Mouse (Mus musculus) C2C12 (cell line): ENCODE results near the gene Cutc. TPM values are rescaled to one million over a fixed set of nuclear protein-coding genes. Genes with fewer than 3 reads are reported as not detected.

Source experiments
- H3K27me3 ChIP-seq: one replicate; pipeline ENCODE4 v1.6.1; 2011; ENCODE audit not compliant: control insufficient read depth, insufficient read depth, insufficient read length
- H3K36me3 ChIP-seq: one replicate; pipeline ENCODE4 v1.6.1; 2011; ENCODE audit not compliant: control insufficient read depth, insufficient read depth
- H3K4me3 ChIP-seq: one replicate; pipeline ENCODE4 v1.5.1; 2011; ENCODE audit warnings: mild to moderate bottlenecking, control low read depth; ENCODE audit not compliant: poor library complexity, insufficient read depth, severe bottlenecking
- H3K79me2 ChIP-seq: one replicate; pipeline ENCODE4 v1.6.1; 2011; ENCODE audit not compliant: control insufficient read depth, insufficient read depth
- H3K79me3 ChIP-seq: one replicate; pipeline ENCODE4 v1.6.1; 2011; ENCODE audit warnings: low read depth, control low read depth
- H3ac ChIP-seq: one replicate; pipeline ENCODE3; 2011; ENCODE audit warnings: low read depth; ENCODE audit not compliant: control insufficient read depth, insufficient read length
- CEBPB ChIP-seq: IDR thresholded peaks from one replicate; pipeline ENCODE4 v1.6.1; 2011; ENCODE audit warnings: low read depth, mild to moderate bottlenecking, control low read depth, moderate library complexity
- CTCF ChIP-seq: IDR thresholded peaks from one replicate; pipeline ENCODE4 v1.5.1; 2011; ENCODE audit not compliant: control insufficient read depth, insufficient read depth, insufficient read length
- FOSL1 ChIP-seq: IDR thresholded peaks from one replicate; pipeline ENCODE4 v1.8.0; 2011; ENCODE audit warnings: mild to moderate bottlenecking, low read length; ENCODE audit not compliant: poor library complexity, insufficient read depth, severe bottlenecking
- MAX ChIP-seq: IDR thresholded peaks from one replicate; pipeline ENCODE4 v1.6.1; 2011; ENCODE audit warnings: mild to moderate bottlenecking, control low read depth
- MYOD1 ChIP-seq: IDR thresholded peaks from one replicate; pipeline ENCODE4 v1.6.1; 2011; ENCODE audit warnings: low read depth; ENCODE audit not compliant: control insufficient read depth, insufficient read length
- MYOG ChIP-seq: IDR thresholded peaks from one replicate; pipeline ENCODE4 v1.6.1; 2011; ENCODE audit not compliant: control insufficient read depth, insufficient read length; ENCODE audit errors: extremely low read depth
- USF1 ChIP-seq: IDR thresholded peaks from one replicate; pipeline ENCODE4 v1.6.1; 2011; ENCODE audit warnings: low read depth, mild to moderate bottlenecking, control low read depth, moderate library complexity
- polyA plus RNA-seq: library from polyadenylated mRNA; unstranded; fragments of >200 nt; fragmentation: generic; extraction: Trizol; gene quantifications from one replicate; pipeline ENCODE4 v1.2.1, GENCODE M21; 2012; ENCODE audit warnings: missing spikeins

The Cutc gene
- polyA plus RNA-seq, 1 experiment: 5.6 TPM

DNA sequence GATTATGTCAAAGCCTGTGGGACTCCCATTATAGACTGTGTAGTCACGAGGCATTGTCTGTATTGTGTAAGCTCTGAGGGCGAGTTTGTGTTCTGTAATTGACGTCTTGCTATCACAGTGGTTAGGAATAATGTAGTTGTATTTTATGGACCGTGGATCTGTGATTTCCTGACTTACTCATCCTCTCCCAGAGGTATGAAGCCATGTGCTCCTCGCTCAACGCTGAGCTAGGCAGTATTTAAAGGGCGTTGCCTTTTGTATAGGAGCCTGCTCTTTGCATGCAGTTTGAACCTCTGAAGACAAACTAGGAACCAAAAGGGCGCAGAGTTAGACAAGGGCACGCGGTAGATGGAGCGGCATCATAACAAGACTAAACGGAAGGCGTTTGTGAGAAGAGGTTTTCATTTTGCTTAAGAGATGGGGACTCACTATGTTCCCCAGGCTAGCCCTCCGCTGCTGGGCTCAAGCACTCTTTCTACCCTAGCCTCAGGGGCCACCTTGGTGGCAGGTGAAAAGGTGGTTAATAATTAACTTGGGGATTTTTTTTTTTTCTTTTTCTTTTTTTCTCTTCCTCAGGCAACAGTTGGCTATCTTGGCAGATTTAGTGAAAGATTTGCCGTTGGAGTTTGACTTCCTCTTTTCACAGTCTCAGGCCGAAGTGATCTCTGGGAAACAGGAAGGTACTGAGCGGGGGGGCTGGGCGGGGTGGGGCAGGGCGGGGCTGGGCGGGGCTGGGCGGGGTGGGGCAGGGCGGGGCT is 41.5 kb upstream of the Cutc start:
- peaks cover 15% of the 10 kb centered on the region for H3K36me3 ChIP-seq
- H3K27me3 ChIP-seq: no peaks in the 10 kb centered on the region
- H3K4me3 ChIP-seq: no peak overlapping the region
- H3K79me3 ChIP-seq: no peaks in the 10 kb centered on the region
- no peak overlapping the region for H3ac ChIP-seq
- H3K79me2 ChIP-seq: no peaks in the 10 kb centered on the region
- TF ChIP-seq USF1: no peak
- TF ChIP-seq FOSL1: no peak
- TF ChIP-seq MYOD1: no peak
- TF ChIP-seq MYOG: no peak
- TF ChIP-seq MAX: no peak
- no peak for TF ChIP-seq CEBPB
- no peak for TF ChIP-seq CTCF

DNA sequence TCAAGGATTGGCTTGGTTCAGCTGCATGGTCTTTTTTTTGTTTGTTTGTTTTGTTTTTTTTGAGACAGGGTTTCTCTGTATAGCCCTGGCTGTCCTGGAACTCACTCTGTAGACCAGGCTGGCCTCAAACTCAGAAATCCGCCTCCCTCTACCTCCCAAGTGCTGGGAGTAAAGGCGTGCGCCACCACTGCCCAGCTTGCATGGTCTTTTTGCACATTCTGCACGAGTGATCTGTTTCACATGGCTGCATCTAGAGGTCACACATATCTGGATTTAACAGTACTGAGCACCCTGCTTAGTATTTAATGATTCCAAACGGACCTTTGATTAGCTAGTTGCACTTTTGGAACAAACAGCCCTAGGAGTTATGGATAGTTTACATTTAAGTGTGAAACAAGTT is 40.8 kb upstream of the Cutc start:
- no peaks in the 10 kb centered on the region for H3K79me3 ChIP-seq
- H3K27me3 ChIP-seq: no peaks in the 10 kb centered on the region
- H3ac ChIP-seq: no peak overlapping the region
- TF ChIP-seq CEBPB (no peak), FOSL1 (no peak), MAX (no peak), MYOD1 (no peak), USF1 (no peak), MYOG (no peak), CTCF (no peak)
- H3K79me2 ChIP-seq: no peaks in the 10 kb centered on the region
- peaks cover 15% of the 10 kb centered on the region for H3K36me3 ChIP-seq
- no peak overlapping the region for H3K4me3 ChIP-seq

DNA sequence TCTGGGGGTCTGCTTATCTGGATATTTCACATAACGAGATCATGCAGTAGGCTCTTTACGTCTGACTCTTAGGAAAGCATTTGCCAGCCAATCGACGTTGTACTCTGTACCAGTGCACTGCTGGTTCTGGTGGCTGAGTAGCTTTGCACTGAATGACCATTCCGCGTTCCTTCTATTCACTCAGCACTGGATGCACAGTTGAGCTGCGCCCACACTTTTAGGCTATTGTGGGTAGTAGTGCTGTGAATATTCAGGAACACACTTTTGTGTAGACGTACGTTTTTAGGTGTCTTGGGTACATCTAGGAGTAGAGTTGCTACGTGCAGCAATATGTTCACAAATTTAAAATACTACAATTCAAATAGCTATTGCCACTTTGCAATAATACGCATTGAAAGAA is 32.7 kb upstream of the Cutc start:
- peaks cover 32% of the 10 kb centered on the region for H3K36me3 ChIP-seq
- no peaks in the 10 kb centered on the region for H3K27me3 ChIP-seq
- H3K79me2 ChIP-seq: no peaks in the 10 kb centered on the region
- TF ChIP-seq CTCF (no peak), FOSL1 (no peak), MAX (no peak), MYOG (no peak), MYOD1 (no peak), USF1 (no peak), CEBPB (no peak)
- H3K4me3 ChIP-seq: no peak overlapping the region
- no peaks in the 10 kb centered on the region for H3K79me3 ChIP-seq
- no peak overlapping the region for H3ac ChIP-seq

DNA sequence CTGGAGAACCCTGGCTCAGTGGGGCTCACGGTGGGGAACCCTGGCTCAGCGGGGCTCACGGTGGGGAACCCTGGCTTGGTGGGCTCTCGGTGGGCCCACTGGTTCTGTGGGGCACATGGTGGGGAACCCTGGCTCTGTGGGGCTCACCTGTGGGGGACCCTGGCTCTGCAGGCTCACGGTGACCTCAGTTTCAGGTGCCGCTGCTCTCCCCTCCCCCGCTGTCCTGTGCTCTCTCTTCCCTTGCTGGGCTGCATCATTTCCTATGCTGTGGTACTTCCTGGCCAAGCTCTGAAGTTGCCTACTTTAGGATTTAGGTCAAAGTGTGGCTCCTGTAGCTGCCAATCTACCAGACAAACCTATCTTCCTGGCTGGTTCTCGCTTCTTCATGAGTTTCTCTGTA is 29.9 kb upstream of the Cutc start:
- H3K36me3 ChIP-seq: peaks cover 44% of the 10 kb centered on the region
- no peaks in the 10 kb centered on the region for H3K27me3 ChIP-seq
- TF ChIP-seq CTCF (no peak), MAX (no peak), CEBPB (no peak), FOSL1 (no peak), MYOG (no peak), MYOD1 (no peak), USF1 (no peak)
- H3ac ChIP-seq: no peak overlapping the region
- H3K4me3 ChIP-seq: no peak overlapping the region
- H3K79me3 ChIP-seq: no peaks in the 10 kb centered on the region
- no peaks in the 10 kb centered on the region for H3K79me2 ChIP-seq

DNA sequence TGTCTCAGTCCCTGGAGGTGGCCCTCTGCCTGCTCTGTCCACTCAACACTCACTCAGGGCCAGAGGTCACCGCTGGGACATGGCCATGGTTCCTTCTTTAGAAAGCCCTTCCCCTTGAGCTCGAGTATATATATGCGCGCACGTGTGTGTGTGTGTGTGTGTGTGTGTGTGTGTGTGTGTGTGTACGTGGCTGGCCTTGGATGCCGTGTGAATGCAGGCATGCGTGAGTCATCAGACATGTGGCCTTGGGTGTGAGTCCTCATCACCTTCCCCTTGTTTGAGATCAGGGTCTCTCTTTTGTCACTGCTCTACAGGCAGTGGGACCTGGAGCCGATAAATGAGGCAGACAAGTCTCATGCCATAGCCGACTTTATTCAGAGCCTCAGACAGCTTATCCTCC is 29.3 kb upstream of the Cutc start:
- Histone ChIP-seq H3K36me3 (peaks cover 46% of the 10 kb centered on the region), H3ac (no peak overlapping the region), H3K79me2 (no peaks in the 10 kb centered on the region), H3K4me3 (no peak overlapping the region), H3K27me3 (no peaks in the 10 kb centered on the region), H3K79me3 (no peaks in the 10 kb centered on the region)
- TF ChIP-seq CTCF (no peak), MYOG (no peak), CEBPB (no peak), USF1 (no peak), MYOD1 (no peak), FOSL1 (no peak)

DNA sequence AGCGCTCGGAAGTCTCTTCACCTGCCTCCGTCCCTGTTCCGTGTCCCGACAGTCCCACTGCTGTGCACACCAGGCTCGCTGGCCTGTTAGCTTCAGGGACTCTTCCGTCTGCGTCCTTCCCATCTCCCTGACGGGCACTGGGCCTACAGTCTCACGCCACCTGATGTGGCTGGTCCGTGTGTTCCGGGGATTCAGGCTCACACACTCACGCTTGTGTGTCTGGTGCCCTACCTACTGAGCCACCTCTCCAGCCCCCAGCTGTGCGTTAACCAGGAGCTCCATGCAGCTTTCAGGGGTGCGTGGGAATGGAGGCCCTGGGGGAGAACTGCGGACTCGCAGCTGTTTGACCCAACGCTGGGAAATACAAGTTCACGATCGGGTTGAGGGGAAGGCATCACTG is 28.6 kb upstream of the Cutc start:
- no peak for TF ChIP-seq MAX
- no peak for TF ChIP-seq MYOG
- TF ChIP-seq CEBPB: no peak
- TF ChIP-seq USF1: no peak
- Histone ChIP-seq H3K79me3 (no peaks in the 10 kb centered on the region), H3K79me2 (no peaks in the 10 kb centered on the region), H3ac (no peak overlapping the region), H3K36me3 (peaks cover 40% of the 10 kb centered on the region), H3K4me3 (no peak overlapping the region), H3K27me3 (no peaks in the 10 kb centered on the region)
